Mouse (Mus musculus) left cerebral cortex, adult 9 months (tissue): ENCODE measurements around the gene Derl3.
A peak's percentile ranks its signal among the peaks of the same experiment; 100 is the strongest.
"Not testable (repeated sequence)": the region's sequence is repeated elsewhere in the genome, so short reads cannot be mapped to it uniquely, and the experiment has no call there.

Source experiments
- DNase-seq, 2 experiments: peaks; one replicate each; pipeline ENCODE4 v3.0.0; 2022; ENCODE audit warnings: low spot score in 2 of 2

Derl3 gene

DNA sequence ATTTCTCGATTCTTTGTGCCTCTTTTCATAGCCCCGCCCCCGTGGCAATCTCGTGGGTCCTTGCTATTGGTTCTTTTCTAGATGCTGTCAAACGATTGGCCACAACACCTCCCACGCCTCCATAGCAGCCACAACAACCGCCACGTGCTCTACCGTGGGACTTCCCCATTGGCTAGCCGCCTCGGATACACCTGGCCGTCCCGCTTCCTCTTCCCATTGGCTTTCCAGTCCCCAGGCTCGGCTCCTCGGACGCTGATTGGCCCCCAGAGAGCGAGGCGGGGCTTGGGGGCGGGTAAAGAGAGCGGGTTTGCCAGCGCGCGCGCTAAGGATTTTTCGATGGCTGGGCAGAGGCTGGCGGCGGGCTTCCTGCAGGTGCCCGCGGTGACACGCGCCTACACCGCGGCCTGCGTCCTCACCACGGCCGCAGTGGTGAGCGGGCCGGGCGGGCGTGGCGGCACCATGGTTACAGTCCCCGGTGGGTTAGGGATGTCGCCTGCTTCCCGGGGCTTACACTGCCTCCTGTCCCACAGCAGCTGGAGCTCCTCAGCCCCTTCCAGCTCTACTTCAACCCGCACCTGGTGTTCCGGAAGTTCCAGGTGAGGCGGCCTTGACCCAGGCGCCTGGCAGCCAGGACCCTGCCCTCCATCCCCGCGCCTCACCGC, at the start of gene Derl3:
TSS of gene Derl3 (plus strand) at position 325 of the 662 bp plus-strand sequence.
- DNase-seq, result peak; percentile 98 to 99

- DNase-seq, result not testable (repeated sequence)
These were observed 49.3 kb upstream of the Derl3 start for GRCm38 (mm10) chr10:75843898-75844297.

GRCm38 (mm10) chr10:75844800-75845199, 48.4 kb upstream of the Derl3 start:
- DNase-seq, result no peak

DNA sequence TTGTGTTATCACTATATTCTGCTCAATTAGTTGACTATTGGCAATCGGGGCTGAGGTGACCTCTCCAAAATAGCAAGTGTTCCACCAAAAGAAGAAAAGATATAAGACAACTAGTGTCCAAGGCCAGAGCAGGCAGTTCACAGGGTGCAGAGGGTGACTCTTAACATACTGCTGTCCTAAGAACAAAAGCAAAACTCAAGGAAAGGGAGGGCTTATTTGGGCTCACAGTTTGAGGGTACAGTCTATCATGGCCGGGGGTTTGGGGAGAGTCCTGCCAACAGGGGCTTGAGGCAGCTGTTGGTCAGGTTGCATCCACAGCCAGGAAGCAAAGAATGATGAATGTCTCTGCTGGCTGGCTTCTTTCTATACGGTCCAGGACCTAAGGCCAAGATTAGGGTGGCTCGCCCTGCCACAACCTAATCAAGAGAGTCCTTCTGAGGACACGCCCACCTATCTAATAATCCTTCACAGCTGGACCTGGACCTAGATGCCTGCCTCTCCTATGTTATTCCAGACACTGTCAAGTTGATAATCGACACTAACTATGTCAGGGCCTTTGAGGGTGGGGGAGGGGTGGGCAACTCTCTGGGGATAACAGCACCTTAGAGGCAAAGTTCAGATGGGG, 47.8 kb upstream of the Derl3 start:
- DNase-seq, result no peak

GRCm38 (mm10) chr10:75848382-75848781, 44.8 kb upstream of the Derl3 start:
- no peak for DNase-seq

- DNase-seq, result no peak
These were observed 42.1 kb upstream of the Derl3 start for GRCm38 (mm10) chr10:75851076-75851475.

- DNase-seq, result no peak
These were observed 41.5 kb upstream of the Derl3 start for GRCm38 (mm10) chr10:75851681-75852080.

GRCm38 (mm10) chr10:75852539-75853125, 40.6 kb upstream of the Derl3 start:
- no peak for DNase-seq

GRCm38 (mm10) chr10:75853452-75853851, 39.8 kb upstream of the Derl3 start:
- DNase-seq, result peak in 1 of 2 experiments; percentile 90

GRCm38 (mm10) chr10:75854096-75854495, 39.1 kb upstream of the Derl3 start:
- DNase-seq, result no peak

DNA sequence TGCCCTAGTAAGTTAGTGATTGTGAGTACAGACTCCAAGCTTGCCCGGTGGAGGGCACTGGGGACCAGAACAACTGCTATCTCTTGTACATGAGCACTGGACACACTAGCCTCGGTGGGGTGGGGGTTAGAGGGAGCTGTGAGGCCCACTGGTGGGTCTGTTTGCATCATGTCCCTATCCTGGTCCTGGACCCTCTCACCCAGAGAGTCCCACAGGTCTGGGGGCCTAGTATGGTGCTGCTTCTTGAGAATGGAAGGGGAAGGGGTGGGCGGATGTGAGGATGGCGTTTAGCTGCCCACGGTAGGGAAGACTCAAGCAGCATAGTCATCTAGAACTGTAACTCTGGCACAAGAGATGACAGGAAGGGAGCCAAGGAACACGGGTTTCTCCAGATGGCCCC, 38.4 kb upstream of the Derl3 start:
- DNase-seq, result no peak

GRCm38 (mm10) chr10:75855416-75855981, 37.7 kb upstream of the Derl3 start:
- DNase-seq, result no peak

DNA sequence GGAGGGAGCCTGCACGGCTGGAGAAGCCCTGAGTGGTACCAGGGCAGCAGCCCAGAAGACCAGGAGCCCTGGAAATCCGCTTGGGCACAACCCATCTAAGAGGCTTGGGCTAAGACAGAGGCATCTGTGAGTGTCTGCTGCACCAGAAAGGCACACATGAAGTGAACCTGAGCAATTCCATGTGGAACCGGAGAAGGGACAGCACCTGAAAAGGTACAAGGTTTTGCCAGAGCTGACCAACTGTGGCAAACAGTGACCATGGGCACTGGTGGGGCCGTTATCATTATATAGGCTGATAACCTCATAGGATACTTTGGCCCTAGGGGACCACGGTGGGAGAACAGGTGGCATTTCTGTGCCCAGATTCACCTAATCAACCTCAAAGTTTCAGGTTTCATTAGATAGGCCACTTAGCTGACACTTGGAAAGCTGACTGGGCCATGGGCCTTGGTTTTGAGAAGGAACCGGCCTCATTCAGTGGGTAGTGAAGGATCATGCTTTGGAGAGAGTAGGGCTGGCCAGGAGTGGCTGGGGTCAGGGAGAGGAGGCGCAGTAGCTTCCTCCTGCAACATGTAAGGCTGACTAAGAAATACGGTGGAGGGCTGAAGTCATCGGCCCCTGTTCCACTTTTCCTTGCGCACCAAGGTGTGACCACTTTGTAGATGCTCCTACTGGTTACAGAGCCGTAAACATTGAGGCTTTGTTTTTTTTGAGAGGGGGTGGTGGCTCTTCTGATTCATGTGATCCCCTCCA, 36.9 kb upstream of the Derl3 start:
- no peak for DNase-seq

DNA sequence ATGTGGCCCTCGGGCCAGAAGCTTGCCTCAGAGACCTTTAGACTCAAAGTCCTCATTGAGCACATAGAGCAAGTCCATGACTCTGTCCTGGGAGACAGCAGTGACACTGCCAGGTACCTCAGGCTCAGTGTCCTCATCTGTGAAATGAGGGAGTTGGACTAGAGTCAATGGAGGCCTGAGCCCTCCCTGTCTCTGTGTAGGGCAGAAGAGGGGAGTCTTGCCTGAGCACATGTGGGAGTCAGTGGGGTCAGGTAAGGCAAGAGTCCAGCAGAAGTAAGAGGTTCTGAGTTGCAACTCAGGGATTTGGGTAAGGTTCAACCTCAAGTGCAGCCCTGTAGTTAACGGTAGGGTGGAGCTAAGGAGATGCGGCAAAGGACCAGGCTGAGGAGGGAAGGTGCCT, 36.2 kb upstream of the Derl3 start:
- no peak for DNase-seq

GRCm38 (mm10) chr10:75857598-75857997, 35.6 kb upstream of the Derl3 start:
- DNase-seq, result no peak

GRCm38 (mm10) chr10:75859107-75859746, 34.0 kb upstream of the Derl3 start:
- DNase-seq, result peak in 1 of 2 experiments; percentile 51

DNA sequence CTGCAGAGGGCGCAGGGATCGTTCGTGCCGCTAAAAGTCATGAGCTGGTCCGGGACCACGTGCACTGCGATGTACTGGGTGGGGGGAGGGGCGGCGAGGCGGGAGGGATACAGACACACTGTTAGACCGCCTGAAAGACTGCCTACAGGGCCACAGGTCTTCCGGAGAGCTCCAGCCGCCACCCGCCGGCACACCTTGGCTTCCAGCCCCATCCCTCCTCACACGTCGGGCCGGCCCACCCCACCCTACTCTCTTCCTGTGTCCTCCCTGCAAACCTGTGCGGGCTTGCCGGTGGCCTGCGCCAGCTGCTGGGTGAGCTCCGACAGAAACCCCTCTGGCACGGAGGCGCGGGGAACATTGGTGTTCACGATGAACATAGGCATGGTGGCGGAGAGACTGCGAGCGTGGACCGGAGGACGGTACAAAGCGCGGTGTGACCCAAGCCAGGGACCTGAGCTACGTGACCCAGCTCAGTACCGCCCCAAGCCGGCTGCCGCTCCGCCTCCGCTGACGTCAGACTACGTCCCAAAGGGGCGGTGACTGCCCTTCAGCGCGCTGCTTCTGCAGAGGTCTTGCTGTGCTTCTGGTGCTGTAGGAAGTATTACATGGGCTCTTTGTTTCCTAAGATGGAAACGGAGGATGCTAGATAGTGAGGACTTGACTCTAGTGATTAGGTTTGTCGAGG, 33.3 kb upstream of the Derl3 start, which contains the start of gene Mif:
TSS of gene Mif (minus strand) at position 455 of the 685 bp plus-strand sequence.
- peak; percentile 73 to 87 for DNase-seq

- no peak for DNase-seq
These were observed 32.5 kb upstream of the Derl3 start for GRCm38 (mm10) chr10:75860746-75861145.

DNA sequence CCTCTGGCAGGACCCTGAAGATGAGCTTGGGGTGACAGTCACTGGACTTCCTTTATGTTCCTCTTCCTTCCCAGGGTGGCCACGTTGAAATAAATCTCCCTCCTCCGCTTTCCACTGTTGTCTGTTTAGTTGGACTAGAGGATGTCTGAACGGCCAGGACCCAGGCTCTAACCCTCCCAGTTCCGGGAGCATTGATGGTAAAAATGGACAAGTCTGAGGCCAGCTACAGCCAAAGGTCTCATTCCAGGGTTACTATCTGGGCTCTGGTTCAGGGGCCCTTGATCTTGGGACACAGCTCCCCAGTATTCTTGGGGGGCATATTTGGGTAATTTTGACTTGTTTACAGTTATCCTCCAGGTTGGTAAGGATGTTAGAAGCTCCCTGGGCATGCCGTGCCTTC, 31.6 kb upstream of the Derl3 start:
- no peak for DNase-seq

DNA sequence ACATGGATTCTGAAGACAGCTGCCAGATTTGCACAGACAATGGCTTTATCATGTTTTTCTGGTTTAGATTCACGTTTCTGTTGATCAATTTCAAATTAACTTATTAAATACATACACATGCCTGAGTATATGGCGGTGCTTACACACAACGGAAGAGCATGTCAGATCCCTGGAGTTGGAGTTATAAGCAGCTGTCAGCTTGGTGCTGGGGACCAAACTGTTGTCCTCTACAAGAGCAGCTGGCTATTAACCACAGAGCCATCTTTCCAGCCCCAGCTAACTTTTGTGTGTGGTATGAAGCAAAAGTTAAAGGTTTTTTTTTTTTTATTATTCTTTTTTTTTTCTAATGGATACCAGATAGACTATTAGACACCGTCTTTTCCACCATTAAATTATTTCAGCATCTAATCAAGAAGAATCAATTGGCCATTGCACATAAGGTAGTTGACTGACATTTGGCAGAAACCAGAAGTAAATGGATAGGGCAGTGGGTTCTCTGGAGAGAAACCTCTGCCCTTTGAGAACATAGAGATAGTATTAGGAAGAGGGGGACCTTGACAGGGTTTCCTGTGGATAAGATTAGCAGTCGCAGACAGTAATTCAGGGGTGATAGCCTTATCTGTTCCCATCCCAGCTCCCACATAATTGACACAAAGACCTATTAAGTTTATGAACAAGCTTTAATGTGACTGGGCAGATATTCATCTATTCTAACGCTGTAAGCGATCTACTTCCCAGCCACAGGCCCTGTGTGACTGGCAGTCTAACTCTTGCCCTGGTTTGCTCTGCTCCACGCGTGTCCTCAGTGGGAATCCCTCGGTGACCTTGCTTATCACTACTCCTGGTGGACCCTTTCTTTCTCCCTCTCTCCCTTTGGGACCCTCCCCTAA, 20.9 kb upstream of the Derl3 start:
- DNase-seq, result no peak
